Mouse (Mus musculus) MEL (cell line): Measurements from ENCODE around the gene Gapdh. TPM values are rescaled to one million over a fixed set of nuclear protein-coding genes. Genes with fewer than 3 reads are reported as not detected.

Experiments used
- DNase-seq: peaks from one replicate; pipeline ENCODE4 v3.0.0; 2011; ENCODE audit warnings: low read depth, low spot score
- H3K27ac ChIP-seq: 2 replicates; pipeline ENCODE4 v1.5.1; 2012; ENCODE audit warnings: low read depth, mild to moderate bottlenecking, control low read depth, low read length, moderate library complexity; ENCODE audit not compliant: control insufficient read depth
- H3K27me3 ChIP-seq, 2 experiments: fragments of 150-350 bp in 1 of 2; sonication (generic) in 1 of 2; 2 replicates each; pipeline ENCODE4 v1.6.1; 2012; ENCODE audit warnings: low read length in 2 of 2, mild to moderate bottlenecking in 2 of 2, improper control_type of control experiment in 1 of 2, moderate library complexity in 1 of 2; ENCODE audit not compliant: insufficient read depth in 2 of 2, control insufficient read depth in 1 of 2
- H3K36me3 ChIP-seq, 2 experiments: 2 replicates each; pipeline ENCODE4 v1.6.1; 2012 to 2014; ENCODE audit warnings: low read length in 2 of 2, improper control_type of control experiment in 1 of 2, inconsistent platforms in 1 of 2, mild to moderate bottlenecking in 1 of 2; ENCODE audit not compliant: insufficient read depth in 2 of 2, control insufficient read depth in 1 of 2
- H3K4me1 ChIP-seq, 2 experiments: fragments of 150-350 bp in 1 of 2; sonication (generic) in 1 of 2; 2 replicates each; pipeline ENCODE4 v1.6.1; 2012; ENCODE audit warnings: low read length in 2 of 2, improper control_type of control experiment in 1 of 2, mild to moderate bottlenecking in 1 of 2; ENCODE audit not compliant: insufficient read depth in 2 of 2, control insufficient read depth in 1 of 2
- H3K4me3 ChIP-seq, 2 experiments: fragments of 150-350 bp in 1 of 2; sonication (generic) in 1 of 2; 2 replicates each; pipeline ENCODE4 v1.5.1; 2012; ENCODE audit warnings: low read depth in 2 of 2, low read length in 2 of 2, mild to moderate bottlenecking in 2 of 2, moderate library complexity in 2 of 2, control low read depth in 1 of 2, improper control_type of control experiment in 1 of 2; ENCODE audit not compliant: control insufficient read depth in 1 of 2, insufficient read depth in 1 of 2
- H3K79me2 ChIP-seq: 2 replicates; pipeline ENCODE4 v1.6.1; 2012; ENCODE audit warnings: mild to moderate bottlenecking, low read length, moderate library complexity; ENCODE audit not compliant: control insufficient read depth, poor library complexity, insufficient read depth
- H3K9ac ChIP-seq: 2 replicates; pipeline ENCODE4 v1.6.1; 2012; ENCODE audit warnings: low read depth, mild to moderate bottlenecking, control low read depth, low read length, moderate library complexity; ENCODE audit not compliant: control insufficient read depth, poor library complexity, severe bottlenecking
- H3K9me3 ChIP-seq: fragments of 150-350 bp; sonication (generic); replicated peaks from 2 replicates; pipeline ENCODE4 v1.6.1; 2012; ENCODE audit warnings: mild to moderate bottlenecking, low read length, improper control_type of control experiment, moderate library complexity; ENCODE audit not compliant: insufficient read depth
- BHLHE40 ChIP-seq: IDR thresholded peaks from 2 replicates; pipeline ENCODE4 v1.6.1; 2012; ENCODE audit warnings: low read depth, mild to moderate bottlenecking, inconsistent platforms, low read length, improper control_type of control experiment, borderline replicate concordance
- CHD1 ChIP-seq: IDR thresholded peaks from 2 replicates; pipeline ENCODE4 v1.6.1; 2012; ENCODE audit warnings: low read depth, mild to moderate bottlenecking, inconsistent platforms, low read length, improper control_type of control experiment
- CTCF ChIP-seq, 3 experiments: IDR thresholded peaks in 2 of 3; conservative IDR thresholded peaks in 1 of 3; 2 replicates each; pipeline ENCODE4 v1.5.1; 2011 to 2012; ENCODE audit warnings: low read length in 3 of 3, low read depth in 2 of 3, mild to moderate bottlenecking in 2 of 3, improper control_type of control experiment in 1 of 3, inconsistent platforms in 1 of 3, mixed read lengths in 1 of 3, moderate library complexity in 1 of 3; ENCODE audit not compliant: control insufficient read depth in 1 of 3, insufficient read depth in 1 of 3, poor library complexity in 1 of 3, severe bottlenecking in 1 of 3
- ELF1 ChIP-seq: IDR thresholded peaks from 2 replicates; pipeline ENCODE4 v1.6.1; 2014; ENCODE audit warnings: low read depth, mild to moderate bottlenecking, inconsistent platforms, low read length, improper control_type of control experiment, moderate library complexity
- EP300 ChIP-seq, 2 experiments: IDR thresholded peaks; 2 replicates each; pipeline ENCODE4 v1.6.1; 2011; ENCODE audit warnings: improper control_type of control experiment in 2 of 2, low read length in 2 of 2, low read depth in 1 of 2, mild to moderate bottlenecking in 1 of 2
- ETS1 ChIP-seq: IDR thresholded peaks from 2 replicates; pipeline ENCODE4 v1.6.1; 2012; ENCODE audit warnings: low read depth, mild to moderate bottlenecking, inconsistent platforms, low read length, improper control_type of control experiment, moderate library complexity
- JUND ChIP-seq: IDR thresholded peaks from 2 replicates; pipeline ENCODE4 v1.6.1; 2011; ENCODE audit warnings: low read depth, mild to moderate bottlenecking, improper control_type of control experiment, low read length
- KAT2A ChIP-seq: conservative IDR thresholded peaks from 2 replicates; pipeline ENCODE4 v1.6.1; 2012; ENCODE audit warnings: low read depth, low read length, improper control_type of control experiment, inconsistent platforms
- MAX ChIP-seq: IDR thresholded peaks from 2 replicates; pipeline ENCODE4 v1.6.1; 2011; ENCODE audit warnings: low read length, improper control_type of control experiment
- MAZ ChIP-seq: IDR thresholded peaks from 2 replicates; pipeline ENCODE4 v1.6.1; 2012; ENCODE audit warnings: low read depth, mild to moderate bottlenecking, inconsistent platforms, low read length, improper control_type of control experiment
- MXI1 ChIP-seq: IDR thresholded peaks from 2 replicates; pipeline ENCODE4 v1.6.1; 2011; ENCODE audit warnings: mild to moderate bottlenecking, low read depth, low read length, improper control_type of control experiment
- MYC ChIP-seq: IDR thresholded peaks from 2 replicates; pipeline ENCODE4 v1.6.1; 2011; ENCODE audit warnings: low read depth, mild to moderate bottlenecking, low read length, improper control_type of control experiment, moderate library complexity
- POLR2A ChIP-seq, 2 experiments: IDR thresholded peaks; 2 replicates each; pipeline ENCODE4 v1.6.1; 2011 to 2012; ENCODE audit warnings: low read length in 2 of 2, mild to moderate bottlenecking in 2 of 2, control low read depth in 1 of 2, improper control_type of control experiment in 1 of 2, low read depth in 1 of 2, moderate library complexity in 1 of 2; ENCODE audit not compliant: control insufficient read depth in 1 of 2, insufficient read depth in 1 of 2, poor library complexity in 1 of 2
- POLR2AphosphoS5 ChIP-seq: IDR thresholded peaks from 2 replicates; pipeline ENCODE4 v1.6.1; 2012; ENCODE audit warnings: low read depth, borderline replicate concordance, mild to moderate bottlenecking, inconsistent platforms, low read length, moderate library complexity, mixed read lengths
- RCOR1 ChIP-seq: IDR thresholded peaks from 2 replicates; pipeline ENCODE4 v1.6.1; 2012; ENCODE audit warnings: low read depth, mild to moderate bottlenecking, inconsistent platforms, low read length, improper control_type of control experiment
- SIN3A ChIP-seq: IDR thresholded peaks from 2 replicates; pipeline ENCODE4 v1.6.1; 2012; ENCODE audit warnings: low read length, improper control_type of control experiment, inconsistent platforms
- SMC3 ChIP-seq: IDR thresholded peaks from 2 replicates; pipeline ENCODE4 v1.6.1; 2011; ENCODE audit warnings: low read depth, low read length, improper control_type of control experiment
- TBP ChIP-seq: IDR thresholded peaks from 2 replicates; pipeline ENCODE4 v1.8.0; 2011; ENCODE audit warnings: low read depth, low read length, improper control_type of control experiment
- TCF12 ChIP-seq: IDR thresholded peaks from 2 replicates; pipeline ENCODE4 v1.6.1; 2014; ENCODE audit warnings: low read depth, mild to moderate bottlenecking, inconsistent platforms, low read length, improper control_type of control experiment, moderate library complexity
- UBTF ChIP-seq: IDR thresholded peaks from 2 replicates; pipeline ENCODE4 v1.6.1; 2012; ENCODE audit warnings: low read depth, mild to moderate bottlenecking, inconsistent platforms, low read length, improper control_type of control experiment, moderate library complexity, borderline replicate concordance; ENCODE audit not compliant: insufficient read depth
- polyA plus RNA-seq, 2 experiments: library from polyadenylated mRNA; stranded (reverse) in 1 of 2; unstranded in 1 of 2; fragments of >175 nt in 1 of 2; fragments of >200 nt in 1 of 2; gene quantifications; 2 replicates each; pipeline versions ENCODE4 v1.2.1 to v1.2.4; 2012; ENCODE audit warnings: low replicate concordance in 2 of 2, low read depth in 1 of 2; ENCODE audit not compliant: insufficient read length in 2 of 2, insufficient read depth in 1 of 2, missing spikeins in 1 of 2
- total RNA-seq: library from RNA; depleted of rRNA; stranded (reverse); fragments of 300-350 nt; gene quantifications from 2 replicates; pipeline ENCODE4 v1.2.3, GENCODE M21; 2012

Gapdh gene
- total and polyA plus RNA-seq, 3 experiments: 723 to 1,834 TPM; not detected in 1

GRCm38 (mm10) chr6:125137002-125137671, 29.1 kb downstream of the Gapdh start:
- H3K27me3 ChIP-seq: no peaks in the 10 kb centered on the region
- DNase-seq: peak; percentile 56
- TF ChIP-seq POLR2A (IDR thresholded peaks at IDR 0.05; ENCODE audit: control insufficient read depth in 1 of 2, insufficient read depth in 1 of 2, low read depth in 1 of 2, low read length in 2 of 2, poor library complexity in 1 of 2) (0 out of 4 replicates have a peak, but pooled peaks of 1 of the 2 experiments have one; percentile 30), ELF1 (no peak), MAZ (no peak), MXI1 (no peak), CTCF (IDR thresholded peaks at IDR 0.05 in 2 of 3, conservative IDR thresholded peaks at IDR 0.05 in 1 of 3; ENCODE audit: control insufficient read depth in 1 of 3, insufficient read depth in 1 of 3, low read depth in 2 of 3, low read length in 3 of 3, poor library complexity in 1 of 3, severe bottlenecking in 1 of 3) (peak; percentile 55 to 73 (median 72))
- H3K9ac ChIP-seq: no peak overlapping the region
- H3K4me3 ChIP-seq: no peak overlapping the region
- no peak overlapping the region for H3K27ac ChIP-seq
- H3K36me3 ChIP-seq: peaks cover 25 to 30% of the 10 kb centered on the region in 2 experiments
- peaks cover 50% of the 10 kb centered on the region for H3K79me2 ChIP-seq
- no peaks in the 10 kb centered on the region for H3K9me3 ChIP-seq
- peaks cover 7 to 13% of the 10 kb centered on the region in 2 experiments; a peak in 2 of 4 replicates for H3K4me1 ChIP-seq

DNA sequence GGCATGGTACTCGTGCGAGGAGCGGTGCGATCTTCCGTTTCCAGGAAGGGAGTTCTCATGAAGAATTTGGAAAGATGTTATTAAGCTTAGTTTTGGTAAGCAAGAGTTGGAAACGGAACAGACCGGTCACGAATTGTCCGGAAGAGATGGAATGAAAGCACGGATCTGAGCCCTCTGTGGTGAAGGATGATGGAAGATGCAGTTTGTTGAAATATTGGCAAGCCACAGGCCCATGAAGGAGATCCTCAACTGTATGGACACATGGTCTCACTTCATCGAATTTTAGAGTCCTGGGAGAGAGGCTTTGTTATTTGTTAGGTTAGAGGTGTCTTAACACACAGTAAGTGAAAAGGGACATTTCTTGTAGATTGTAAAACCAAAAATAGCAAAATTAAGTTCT, 33.8 kb downstream of the Gapdh start:
- peak; percentile 52 for DNase-seq
- TF ChIP-seq MYC (peak; percentile 36; the same call in 1 of the 2 replicates), CHD1 (0 out of 2 replicates have a peak, but pooled peaks have one; percentile 54), KAT2A (no peak)
- TF ChIP-seq, all 39 proteins: peak for 2
- Histone ChIP-seq H3K27ac (peak overlapping the region; percentile 43), H3K4me1 (peaks cover 7 to 13% of the 10 kb centered on the region in 2 experiments; a peak in 2 of 4 replicates), H3K9ac (peak overlapping the region; percentile 85), H3K4me3 (peak overlapping the region; percentile 80 to 94), H3K79me2 (peaks cover 49% of the 10 kb centered on the region), H3K36me3 (peaks cover 25% of the 10 kb centered on the region in 2 experiments), H3K9me3 (no peaks in the 10 kb centered on the region), H3K27me3 (no peaks in the 10 kb centered on the region)

DNA sequence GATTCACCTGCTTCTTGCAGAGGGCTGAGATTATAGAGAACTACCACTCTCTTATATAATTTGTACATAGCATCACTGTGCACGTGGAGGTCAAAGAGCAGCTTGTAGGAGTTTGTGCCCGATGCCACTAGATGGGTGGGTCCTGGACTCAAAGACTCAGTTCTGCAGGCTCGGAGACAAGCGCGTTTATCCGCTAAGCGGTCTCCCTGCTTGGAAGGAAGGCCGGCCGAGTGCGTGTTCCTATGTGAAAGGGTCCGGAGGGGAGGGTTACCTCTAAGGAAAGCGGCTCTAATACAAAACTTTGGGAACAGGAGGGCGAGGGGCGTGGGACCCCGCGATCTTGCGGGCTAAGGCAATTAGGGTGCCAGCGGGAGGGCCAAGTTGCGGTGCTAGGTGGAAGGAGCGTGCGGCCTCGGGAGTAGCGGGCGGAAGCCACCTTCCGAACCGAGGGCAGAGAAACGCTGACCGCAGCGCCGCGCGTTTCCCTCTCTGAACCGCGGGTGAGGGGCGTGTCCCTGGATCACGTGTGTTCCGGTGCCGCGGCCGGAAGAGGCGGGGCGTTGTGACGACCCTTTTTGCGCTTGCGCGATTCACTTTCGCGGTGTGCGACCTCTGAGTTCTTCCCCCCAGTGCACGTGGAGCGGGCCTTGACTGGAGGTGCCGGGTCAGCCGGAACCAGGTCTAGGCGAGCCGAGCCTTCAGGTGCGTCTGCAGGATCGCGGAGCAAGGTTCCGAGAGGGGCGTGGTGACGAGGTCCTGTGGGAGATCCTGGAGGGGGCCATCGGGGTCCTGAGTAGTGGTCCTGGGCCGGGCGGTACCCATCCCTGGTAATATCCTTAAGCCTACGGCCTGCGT, 34.7 kb downstream of the Gapdh start, which contains the start of gene Nop2:
Gene Nop2, plus strand, starts transcription at position 608 of the 855 bp plus-strand sequence.
- Histone ChIP-seq H3K27me3 (no peaks in the 10 kb centered on the region), H3K9me3 (no peaks in the 10 kb centered on the region), H3K27ac (peak within 1 kb of the TSS; percentile 90), H3K4me3 (peak within 1 kb of the TSS; percentile 80 to 94), H3K79me2 (peaks cover 43% of the 10 kb centered on the region), H3K4me1 (peaks cover 7 to 13% of the 10 kb centered on the region in 2 experiments; a peak in 2 of 4 replicates), H3K9ac (peak within 1 kb of the TSS; percentile 97), H3K36me3 (peaks cover 23 to 25% of the 10 kb centered on the region in 2 experiments)
- DNase-seq: peak; percentile 97
- TF ChIP-seq MYC (peak; percentile 90), MAZ (0 out of 2 replicates have a peak, but pooled peaks have one; percentile 31), POLR2A (IDR thresholded peaks at IDR 0.05; ENCODE audit: control insufficient read depth in 1 of 2, insufficient read depth in 1 of 2, low read depth in 1 of 2, low read length in 2 of 2, poor library complexity in 1 of 2) (peak; percentile 80 to 92), SMC3 (peak; percentile 20), ELF1 (peak; percentile 76), TCF12 (peak; percentile 80), CTCF (IDR thresholded peaks at IDR 0.05 in 2 of 3, conservative IDR thresholded peaks at IDR 0.05 in 1 of 3; ENCODE audit: control insufficient read depth in 1 of 3, insufficient read depth in 1 of 3, low read depth in 2 of 3, low read length in 3 of 3, poor library complexity in 1 of 3, severe bottlenecking in 1 of 3) (no peak), RCOR1 (0 out of 2 replicates have a peak, but pooled peaks have one; percentile 25), MAX (peak; percentile 98), BHLHE40 (peak; percentile 97), ETS1 (peak; percentile 63), JUND (no peak), UBTF (no peak), CHD1 (no peak), SIN3A (peak; percentile 94), EP300 (IDR thresholded peaks at IDR 0.05; ENCODE audit: low read depth in 1 of 2, low read length in 2 of 2) (no peak), TBP (peak; percentile 84), POLR2AphosphoS5 (peak; percentile 75; the same call in 1 of the 2 replicates)
